Mouse (Mus musculus): ENCODE measurements around the gene Slc6a12. TPM values are rescaled to one million over a fixed set of nuclear protein-coding genes. Genes with fewer than 3 reads are reported as not detected.

The Slc6a12 gene
- polyA plus RNA-seq (2015; fragmentation: Nextera tagmentation; extraction: Ambion mirVana), result 0.27 TPM in 1 of 2 replicates, not detected in the other

GRCm38 (mm10) chr6:121343026-121343770 lies at the start of gene Slc6a12:
Slc6a12 (plus strand) TSS chr6:121343076.
- Histone ChIP-seq H3K4me1 (ENCODE audit: control insufficient read depth, insufficient read depth, low read length) (no peaks in the 10 kb centered on the region), H3K27me3 (ENCODE audit: control insufficient read depth, insufficient read depth, low read length) (no peaks in the 10 kb centered on the region), H3K9me3 (replicated peaks; ENCODE audit: control insufficient read depth, low read length) (no peaks in the 10 kb centered on the region), H3K9ac (ENCODE audit: low read length) (no peak within 1 kb of the TSS), H3K27ac (ENCODE audit: low read length) (no peak within 1 kb of the TSS), H3K4me2 (ENCODE audit: low read depth, low read length) (no peak within 1 kb of the TSS), H3K36me3 (ENCODE audit: control insufficient read depth, insufficient read depth, low read length) (no peaks in the 10 kb centered on the region), H3K4me3 (replicated peaks; ENCODE audit: low read length) (no peak within 1 kb of the TSS)
- 71% methylated on average over 15 of the region's 15 CpGs for WGBS
- ATAC-seq (ENCODE audit: insufficient read depth, low FRiP score), result peak; percentile 11; the same call in 1 of the 2 replicates

GRCm38 (mm10) chr6:121299317-121299716 lies 43.6 kb upstream of the Slc6a12 start:
- Histone ChIP-seq H3K4me1 (ENCODE audit: control insufficient read depth, insufficient read depth, low read length) (peaks cover 7% of the 10 kb centered on the region), H3K9me3 (replicated peaks; ENCODE audit: control insufficient read depth, low read length) (no peaks in the 10 kb centered on the region), H3K36me3 (ENCODE audit: control insufficient read depth, insufficient read depth, low read length) (no peaks in the 10 kb centered on the region), H3K27ac (ENCODE audit: low read length) (no peak overlapping the region), H3K4me3 (replicated peaks; ENCODE audit: low read length) (no peak overlapping the region), H3K4me2 (ENCODE audit: low read depth, low read length) (no peak overlapping the region), H3K27me3 (ENCODE audit: control insufficient read depth, insufficient read depth, low read length) (no peaks in the 10 kb centered on the region), H3K9ac (ENCODE audit: low read length) (no peak overlapping the region)
- ATAC-seq (ENCODE audit: insufficient read depth, low FRiP score), result no peak
- 50% methylated on average over 7 of the region's 7 CpGs for WGBS

- Histone ChIP-seq H3K4me3 (replicated peaks; ENCODE audit: low read length) (no peak within 1 kb of the TSS), H3K9me3 (replicated peaks; ENCODE audit: control insufficient read depth, low read length) (no peaks in the 10 kb centered on the region), H3K27me3 (ENCODE audit: control insufficient read depth, insufficient read depth, low read length) (no peaks in the 10 kb centered on the region), H3K4me2 (ENCODE audit: low read depth, low read length) (peak within 1 kb of the TSS; percentile 31), H3K4me1 (ENCODE audit: control insufficient read depth, insufficient read depth, low read length) (peaks cover 7% of the 10 kb centered on the region), H3K9ac (ENCODE audit: low read length) (no peak within 1 kb of the TSS), H3K36me3 (ENCODE audit: control insufficient read depth, insufficient read depth, low read length) (no peaks in the 10 kb centered on the region), H3K27ac (ENCODE audit: low read length) (no peak within 1 kb of the TSS)
- WGBS, result 9% methylated on average over 11 of the region's 11 CpGs
- peak; percentile 44; the same call in 1 of the 2 replicates for ATAC-seq (ENCODE audit: insufficient read depth, low FRiP score)
These were observed 42.9 kb upstream of the Slc6a12 start, which contains the start of gene Slc6a13 for GRCm38 (mm10) chr6:121299954-121300353. Slc6a13 (plus strand) TSS chr6:121300227.

GRCm38 (mm10) chr6:121300504-121300903 lies 42.4 kb upstream of the Slc6a12 start:
- no peaks in the 10 kb centered on the region for H3K27me3 ChIP-seq (ENCODE audit: control insufficient read depth, insufficient read depth, low read length)
- ATAC-seq (ENCODE audit: insufficient read depth, low FRiP score), result no peak
- H3K4me1 ChIP-seq (ENCODE audit: control insufficient read depth, insufficient read depth, low read length), result peaks cover 7% of the 10 kb centered on the region
- H3K27ac ChIP-seq (ENCODE audit: low read length), result no peak overlapping the region
- no peaks in the 10 kb centered on the region for H3K36me3 ChIP-seq (ENCODE audit: control insufficient read depth, insufficient read depth, low read length)
- no peaks in the 10 kb centered on the region for H3K9me3 ChIP-seq (replicated peaks; ENCODE audit: control insufficient read depth, low read length)
- H3K4me3 ChIP-seq (replicated peaks; ENCODE audit: low read length), result no peak overlapping the region
- peak overlapping the region; percentile 31 for H3K4me2 ChIP-seq (ENCODE audit: low read depth, low read length)
- 36% methylated on average over 9 of the region's 9 CpGs for WGBS
- H3K9ac ChIP-seq (ENCODE audit: low read length), result no peak overlapping the region

GRCm38 (mm10) chr6:121303466-121304220 lies 39.2 kb upstream of the Slc6a12 start:
- H3K4me1 ChIP-seq (ENCODE audit: control insufficient read depth, insufficient read depth, low read length), result peaks cover 6% of the 10 kb centered on the region
- no peaks in the 10 kb centered on the region for H3K9me3 ChIP-seq (replicated peaks; ENCODE audit: control insufficient read depth, low read length)
- no peak for ATAC-seq (ENCODE audit: insufficient read depth, low FRiP score)
- H3K4me3 ChIP-seq (replicated peaks; ENCODE audit: low read length), result no peak overlapping the region
- no peak overlapping the region for H3K9ac ChIP-seq (ENCODE audit: low read length)
- H3K27ac ChIP-seq (ENCODE audit: low read length), result no peak overlapping the region
- H3K27me3 ChIP-seq (ENCODE audit: control insufficient read depth, insufficient read depth, low read length), result no peaks in the 10 kb centered on the region
- no peaks in the 10 kb centered on the region for H3K36me3 ChIP-seq (ENCODE audit: control insufficient read depth, insufficient read depth, low read length)
- H3K4me2 ChIP-seq (ENCODE audit: low read depth, low read length), result no peak overlapping the region
- WGBS, result 63% methylated on average over 10 of the region's 10 CpGs

- H3K27ac ChIP-seq (ENCODE audit: low read length), result no peak overlapping the region
- no peak overlapping the region for H3K4me3 ChIP-seq (replicated peaks; ENCODE audit: low read length)
- 77% methylated on average over 9 of the region's 9 CpGs for WGBS
These were observed 38.2 kb upstream of the Slc6a12 start for GRCm38 (mm10) chr6:121304630-121305029.

GRCm38 (mm10) chr6:121305571-121305970 lies 37.3 kb upstream of the Slc6a12 start:
- no peak overlapping the region for H3K4me3 ChIP-seq (replicated peaks; ENCODE audit: low read length)
- H3K9ac ChIP-seq (ENCODE audit: low read length), result no peak overlapping the region
- no peak for ATAC-seq (ENCODE audit: insufficient read depth, low FRiP score)
- no peaks in the 10 kb centered on the region for H3K27me3 ChIP-seq (ENCODE audit: control insufficient read depth, insufficient read depth, low read length)
- H3K27ac ChIP-seq (ENCODE audit: low read length), result no peak overlapping the region
- 83% methylated on average over 3 of the region's 3 CpGs for WGBS
- no peaks in the 10 kb centered on the region for H3K9me3 ChIP-seq (replicated peaks; ENCODE audit: control insufficient read depth, low read length)
- H3K4me1 ChIP-seq (ENCODE audit: control insufficient read depth, insufficient read depth, low read length), result no peaks in the 10 kb centered on the region; the same call in 1 of the 2 replicates
- no peaks in the 10 kb centered on the region for H3K36me3 ChIP-seq (ENCODE audit: control insufficient read depth, insufficient read depth, low read length)
- no peak overlapping the region for H3K4me2 ChIP-seq (ENCODE audit: low read depth, low read length)

More at GRCm38 (mm10) chr6:121304630-121305029, 38.2 kb upstream of the Slc6a12 start:
- H3K27me3 ChIP-seq (ENCODE audit: control insufficient read depth, insufficient read depth, low read length), result no peaks in the 10 kb centered on the region
- H3K4me1 ChIP-seq (ENCODE audit: control insufficient read depth, insufficient read depth, low read length), result peaks cover 6% of the 10 kb centered on the region
- no peak overlapping the region for H3K4me2 ChIP-seq (ENCODE audit: low read depth, low read length)
- no peak overlapping the region for H3K9ac ChIP-seq (ENCODE audit: low read length)
- no peaks in the 10 kb centered on the region for H3K36me3 ChIP-seq (ENCODE audit: control insufficient read depth, insufficient read depth, low read length)
- no peaks in the 10 kb centered on the region for H3K9me3 ChIP-seq (replicated peaks; ENCODE audit: control insufficient read depth, low read length)
- ATAC-seq (ENCODE audit: insufficient read depth, low FRiP score), result no peak

- ATAC-seq (ENCODE audit: insufficient read depth, low FRiP score), result no peak
- no peak overlapping the region for H3K9ac ChIP-seq (ENCODE audit: low read length)
- H3K4me3 ChIP-seq (replicated peaks; ENCODE audit: low read length), result no peak overlapping the region
- no peaks in the 10 kb centered on the region for H3K27me3 ChIP-seq (ENCODE audit: control insufficient read depth, insufficient read depth, low read length)
- H3K4me2 ChIP-seq (ENCODE audit: low read depth, low read length), result no peak overlapping the region
- 66% methylated on average over 6 of the region's 6 CpGs for WGBS
- no peaks in the 10 kb centered on the region for H3K36me3 ChIP-seq (ENCODE audit: control insufficient read depth, insufficient read depth, low read length)
- no peaks in the 10 kb centered on the region for H3K9me3 ChIP-seq (replicated peaks; ENCODE audit: control insufficient read depth, low read length)
- no peaks in the 10 kb centered on the region for H3K4me1 ChIP-seq (ENCODE audit: control insufficient read depth, insufficient read depth, low read length)
- no peak overlapping the region for H3K27ac ChIP-seq (ENCODE audit: low read length)
These were observed 31.9 kb upstream of the Slc6a12 start for GRCm38 (mm10) chr6:121310984-121311383.

GRCm38 (mm10) chr6:121319099-121319498 lies 23.8 kb upstream of the Slc6a12 start:
- no peak overlapping the region for H3K27ac ChIP-seq (ENCODE audit: low read length)
- no peaks in the 10 kb centered on the region for H3K36me3 ChIP-seq (ENCODE audit: control insufficient read depth, insufficient read depth, low read length)
- no peak overlapping the region for H3K4me2 ChIP-seq (ENCODE audit: low read depth, low read length)
- no peaks in the 10 kb centered on the region for H3K4me1 ChIP-seq (ENCODE audit: control insufficient read depth, insufficient read depth, low read length)
- no peak for ATAC-seq (ENCODE audit: insufficient read depth, low FRiP score)
- H3K4me3 ChIP-seq (replicated peaks; ENCODE audit: low read length), result no peak overlapping the region
- no peak overlapping the region for H3K9ac ChIP-seq (ENCODE audit: low read length)
- H3K9me3 ChIP-seq (replicated peaks; ENCODE audit: control insufficient read depth, low read length), result no peaks in the 10 kb centered on the region
- H3K27me3 ChIP-seq (ENCODE audit: control insufficient read depth, insufficient read depth, low read length), result no peaks in the 10 kb centered on the region
- 63% methylated on average over 6 of the region's 6 CpGs for WGBS
